Mouse (Mus musculus): ENCODE data around the gene Aebp1. TPM values are rescaled to one million over a fixed set of nuclear protein-coding genes. Genes with fewer than 3 reads are reported as not detected.
A peak's percentile ranks its signal among the peaks of the same experiment; 100 is the strongest.

The Aebp1 gene
- total RNA-seq (2017), result not detected in 2 replicates

- ATAC-seq (replicated peaks; ENCODE audit: low read depth, poor library complexity, severe bottlenecking), result peak; percentile 39
These were observed at the start of gene Aebp1 for GRCm38 (mm10) chr11:5861678-5862393. Gene Aebp1, plus strand, starts transcription at chr11:5861947.

GRCm38 (mm10) chr11:5813381-5813780, 48.4 kb upstream of the Aebp1 start:
- no peak for ATAC-seq (replicated peaks; ENCODE audit: low read depth, poor library complexity, severe bottlenecking)

GRCm38 (mm10) chr11:5819223-5819622, 42.5 kb upstream of the Aebp1 start:
- no peak for ATAC-seq (replicated peaks; ENCODE audit: low read depth, poor library complexity, severe bottlenecking)

GRCm38 (mm10) chr11:5825432-5825831, 36.3 kb upstream of the Aebp1 start:
- ATAC-seq (replicated peaks; ENCODE audit: low read depth, poor library complexity, severe bottlenecking), result no peak

- no peak for ATAC-seq (replicated peaks; ENCODE audit: low read depth, poor library complexity, severe bottlenecking)
These were observed 33.8 kb upstream of the Aebp1 start for GRCm38 (mm10) chr11:5827931-5828330.

GRCm38 (mm10) chr11:5828509-5829191, 33.1 kb upstream of the Aebp1 start:
- ATAC-seq (replicated peaks; ENCODE audit: low read depth, poor library complexity, severe bottlenecking), result 0 out of 2 replicates have a peak, but pooled peaks have one; percentile 35

GRCm38 (mm10) chr11:5829327-5829726, 32.4 kb upstream of the Aebp1 start:
- ATAC-seq (replicated peaks; ENCODE audit: low read depth, poor library complexity, severe bottlenecking), result peak; percentile 71

- ATAC-seq (replicated peaks; ENCODE audit: low read depth, poor library complexity, severe bottlenecking), result no peak
These were observed 27.2 kb upstream of the Aebp1 start for GRCm38 (mm10) chr11:5834506-5834905.

- ATAC-seq (replicated peaks; ENCODE audit: low read depth, poor library complexity, severe bottlenecking), result no peak
These were observed 26.7 kb upstream of the Aebp1 start for GRCm38 (mm10) chr11:5835057-5835456.

- ATAC-seq (replicated peaks; ENCODE audit: low read depth, poor library complexity, severe bottlenecking), result no peak
These were observed 25.6 kb upstream of the Aebp1 start for GRCm38 (mm10) chr11:5836126-5836525.

- ATAC-seq (replicated peaks; ENCODE audit: low read depth, poor library complexity, severe bottlenecking), result peak; percentile 87
These were observed 24.2 kb upstream of the Aebp1 start, which contains the start of gene Polm for GRCm38 (mm10) chr11:5837251-5838246. Gene Polm, minus strand, starts transcription at chr11:5838016.

GRCm38 (mm10) chr11:5840346-5840745, 21.4 kb upstream of the Aebp1 start:
- no peak for ATAC-seq (replicated peaks; ENCODE audit: low read depth, poor library complexity, severe bottlenecking)

GRCm38 (mm10) chr11:5841751-5842150, 20.0 kb upstream of the Aebp1 start:
- no peak for ATAC-seq (replicated peaks; ENCODE audit: low read depth, poor library complexity, severe bottlenecking)

- ATAC-seq (replicated peaks; ENCODE audit: low read depth, poor library complexity, severe bottlenecking), result no peak
These were observed 18.6 kb upstream of the Aebp1 start for GRCm38 (mm10) chr11:5843131-5843530.

- no peak for ATAC-seq (replicated peaks; ENCODE audit: low read depth, poor library complexity, severe bottlenecking)
These were observed 15.0 kb upstream of the Aebp1 start for GRCm38 (mm10) chr11:5846639-5847345.

- no peak for ATAC-seq (replicated peaks; ENCODE audit: low read depth, poor library complexity, severe bottlenecking)
These were observed 13.0 kb upstream of the Aebp1 start for GRCm38 (mm10) chr11:5848741-5849140.

GRCm38 (mm10) chr11:5849316-5849715, 12.4 kb upstream of the Aebp1 start:
- ATAC-seq (replicated peaks; ENCODE audit: low read depth, poor library complexity, severe bottlenecking), result no peak

GRCm38 (mm10) chr11:5850452-5850851, 11.3 kb upstream of the Aebp1 start:
- ATAC-seq (replicated peaks; ENCODE audit: low read depth, poor library complexity, severe bottlenecking), result no peak

- ATAC-seq (replicated peaks; ENCODE audit: low read depth, poor library complexity, severe bottlenecking), result no peak
These were observed 10.6 kb upstream of the Aebp1 start for GRCm38 (mm10) chr11:5851021-5851736.

Measured in common myeloid progenitor, adult 5-6 weeks (primary cell).